In the genomic region with DNA sequence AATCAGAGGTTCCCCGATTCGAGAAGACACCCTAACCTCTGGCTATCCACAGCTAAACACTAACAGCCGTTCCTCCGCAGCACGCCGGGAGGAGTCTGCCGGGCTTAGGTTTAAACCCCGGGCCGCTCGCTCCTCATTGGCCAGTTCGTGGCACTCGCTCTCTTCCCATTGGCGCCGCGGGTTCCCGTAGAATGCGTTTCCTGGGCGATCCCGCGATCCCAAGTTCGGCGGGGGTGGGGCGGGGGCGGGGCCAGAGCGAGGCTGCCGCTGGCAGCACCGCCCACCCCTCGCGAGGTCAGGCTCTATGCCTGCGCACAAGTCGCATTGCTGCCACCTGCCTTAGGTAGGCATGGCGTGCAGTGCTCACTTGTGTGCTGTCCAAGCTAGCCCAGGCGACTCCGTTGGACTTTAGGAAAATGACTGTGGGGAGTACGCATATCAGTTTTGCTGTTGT, we compare ENCODE assay signal across 8 mouse cellular contexts. TPM values are rescaled to one million over a fixed set of nuclear protein-coding genes. Genes with fewer than 3 reads are reported as not detected.
DNase-seq lines count a peak whose midpoint lies in the region; ATAC-seq lines count a peak whose summit lies in the region.

Ccnb1 (minus strand) TSS at position 157 of the 454 bp plus-strand sequence.

- no peak within 1 kb of the TSS for H3K27ac ChIP-seq in hindbrain, embryonic 12.5 days

- H3K4me3 ChIP-seq in hindbrain, embryonic 12.5 days = peak within 1 kb of the TSS; percentile 58

- H3K27me3 ChIP-seq in hindbrain, embryonic 12.5 days = no peaks in the 10 kb centered on the region

- peak; percentile 98 for DNase-seq in MN1 (ENCODE audit: low spot score)
- peak; percentile 86 for DNase-seq in cerebellum, adult 9-10 months
- DNase-seq in frontal cortex, adult 2 months (ENCODE audit: extremely low spot score in 1 of 2, low spot score in 1 of 2) = peak; percentile 50 to 91
- DNase-seq in layer of hippocampus, postnatal 14 days (ENCODE audit: low spot score in 2 of 2) = peak; percentile 85 to 90
- DNase-seq in lung, postnatal 14 days = peak; percentile 93
- peak; percentile 74 for DNase-seq in retina, adult 2 months (ENCODE audit: low read depth, low spot score)
- DNase-seq in thymus, postnatal 36 days = peak; percentile 88 to 91

- H3K4me1 ChIP-seq in hindbrain, embryonic 12.5 days = peaks cover 18% of the 10 kb centered on the region

- peak within 1 kb of the TSS; percentile 70 for H3K9ac ChIP-seq in hindbrain, embryonic 12.5 days

- H3K36me3 ChIP-seq in hindbrain, embryonic 12.5 days = peaks cover 10% of the 10 kb centered on the region

- WGBS in hindbrain, embryonic 12.5 days = under 1% methylated on average over 35 of the region's 35 CpGs

- H3K4me2 ChIP-seq in hindbrain, embryonic 12.5 days (replicated peaks) = peak within 1 kb of the TSS; percentile 77

- peak; percentile 99 for ATAC-seq in hindbrain, embryonic 12.5 days (ENCODE audit: low FRiP score)

- no peaks in the 10 kb centered on the region for H3K9me3 ChIP-seq in hindbrain, embryonic 12.5 days (replicated peaks)

RNA-seq across cellular contexts. Expression of gene Ccnb1, which starts in this region (rescaled TPM):
- 1.5 and 1.6 TPM in 2 replicates for polyA plus RNA-seq in frontal cortex, adult 2 months (2012; rRNA removed)
- 174 and 189 TPM in 2 replicates for polyA plus RNA-seq in hindbrain, embryonic 12.5 days (2016; fragmentation: Nextera tagmentation; extraction: Ambion mirVana)
- 1 to 10 TPM; 3.5 to 3.6 TPM for total RNA-seq in layer of hippocampus, postnatal 14 days (2021)

Comparison
In these comparisons a context has a peak if more than half of its experiments do, and no peak if none do; other contexts are left out.
1. RNA of gene Ccnb1 (polyA plus RNA-seq): 174 to 189 TPM in hindbrain, embryonic 12.5 days; 1.5 to 1.6 TPM in frontal cortex, adult 2 months; every median in the first group is over 10 times any median in the second.
2. Peak in every context shown above with its lines, with median percentiles within 50 percentile points of each other: DNase-seq.